Mouse (Mus musculus) ES-E14 (cell line): ENCODE data around the gene Zfp410.

Experiments used
- MAFK ChIP-seq: IDR thresholded peaks from 2 replicates; pipeline ENCODE4 v1.6.1; 2014; ENCODE audit warnings: mild to moderate bottlenecking, low read depth, low read length, inconsistent platforms; ENCODE audit not compliant: insufficient read depth
- ZNF384 ChIP-seq: IDR thresholded peaks from 2 replicates; pipeline ENCODE4 v1.6.1; 2012; ENCODE audit warnings: low read depth, low read length, inconsistent platforms

DNA sequence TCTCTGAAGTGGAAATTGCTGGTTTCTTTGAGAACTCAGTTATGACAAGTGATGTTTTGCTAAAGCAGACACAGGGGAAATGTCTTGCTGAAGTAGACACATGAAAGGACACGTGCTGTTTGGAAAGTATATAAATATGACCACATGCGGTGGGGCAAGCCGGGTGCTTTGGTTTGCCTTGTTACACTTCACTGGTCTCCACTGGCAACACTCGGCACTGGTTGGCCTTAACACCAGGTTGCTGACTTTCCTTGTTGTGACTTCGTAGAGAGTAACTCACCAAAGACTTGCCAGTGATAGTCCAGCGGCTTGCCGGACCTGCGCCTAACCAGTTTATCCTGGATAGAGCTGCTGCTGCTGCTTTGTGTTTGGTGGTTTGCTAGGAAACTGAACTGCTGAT is 71.4 kb downstream of the Zfp410 start:
- TF ChIP-seq MAFK, result no peak
- TF ChIP-seq ZNF384, result no peak
